In the genomic region with DNA sequence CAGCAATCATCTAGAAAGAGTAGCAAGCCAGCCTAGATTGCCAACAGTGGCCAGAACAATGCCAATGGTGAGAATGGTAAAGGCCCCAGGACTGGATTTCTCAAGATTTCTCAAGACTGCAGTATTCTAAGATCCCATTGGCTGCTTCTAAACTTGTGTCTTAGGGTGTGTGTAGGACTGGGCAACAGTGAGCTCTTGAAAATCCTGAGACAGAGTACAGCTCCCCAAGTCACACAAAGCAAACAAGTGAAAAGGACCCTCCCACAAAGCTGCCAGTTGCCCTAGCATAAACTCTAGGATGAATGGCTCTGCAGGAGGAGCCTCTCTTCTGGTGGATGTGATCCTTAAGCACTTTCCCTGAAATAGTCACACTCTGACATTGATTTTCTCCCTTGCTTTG, we compare ENCODE assay signal across 25 mouse cellular contexts.
A peak's percentile ranks its signal among the peaks of the same experiment; 100 is the strongest.
DNase-seq lines count a peak whose midpoint lies in the region; ATAC-seq lines count a peak whose summit lies in the region.
"Had no signal": no experiment of that assay in that cellular context is flagged by ENCODE, and none has a peak within 500 bp of the region (broad histone marks: within the 10 kb centered on the region; RNA-seq: fewer than 3 reads in every experiment).

No protein-coding gene starts in this region.

- no peaks in the 10 kb centered on the region for H3K4me1 ChIP-seq in kidney, embryonic 14.5 days (ENCODE audit: control insufficient read depth, insufficient read depth, low read length)
- H3K4me1 ChIP-seq in hindbrain, embryonic 14.5 days (replicated peaks; ENCODE audit: control insufficient read depth, insufficient read depth, low read length): peaks cover 13% of the 10 kb centered on the region
- H3K4me1 ChIP-seq: heart, embryonic 13.5 days; limb, embryonic 10.5 days; limb, embryonic 15.5 days; liver, embryonic 13.5 days had no signal

- H3K4me3 ChIP-seq in kidney, embryonic 14.5 days (ENCODE audit: low read length): no peak overlapping the region
- H3K4me3 ChIP-seq in hindbrain, embryonic 14.5 days (replicated peaks; ENCODE audit: low read length): no peak overlapping the region
- H3K4me3 ChIP-seq: forebrain, embryonic 10.5 days; heart, embryonic 13.5 days; limb, embryonic 10.5 days; limb, embryonic 15.5 days; liver, embryonic 13.5 days; myocyte had no signal

- no peaks in the 10 kb centered on the region for H3K9me3 ChIP-seq in kidney, embryonic 14.5 days (ENCODE audit: control insufficient read depth, low read length)
- no peaks in the 10 kb centered on the region for H3K9me3 ChIP-seq in hindbrain, embryonic 14.5 days (ENCODE audit: control insufficient read depth, low read length)
- H3K9me3 ChIP-seq: forebrain, embryonic 10.5 days; heart, embryonic 13.5 days; limb, embryonic 10.5 days; limb, embryonic 15.5 days; liver, embryonic 13.5 days had no signal

- no peak overlapping the region for H3K9ac ChIP-seq in kidney, embryonic 14.5 days (ENCODE audit: low read depth, low read length)
- no peak overlapping the region for H3K9ac ChIP-seq in hindbrain, embryonic 14.5 days
- H3K9ac ChIP-seq: heart, embryonic 13.5 days; limb, embryonic 15.5 days; liver, embryonic 13.5 days had no signal

- H3K27me3 ChIP-seq in kidney, embryonic 14.5 days (ENCODE audit: control insufficient read depth, insufficient read depth, low read length): no peaks in the 10 kb centered on the region
- no peaks in the 10 kb centered on the region for H3K27me3 ChIP-seq in hindbrain, embryonic 14.5 days (ENCODE audit: control insufficient read depth, insufficient read depth, low read length)
- H3K27me3 ChIP-seq: heart, embryonic 13.5 days; limb, embryonic 15.5 days; liver, embryonic 13.5 days had no signal

- no peak overlapping the region for H3K27ac ChIP-seq in kidney, embryonic 14.5 days (ENCODE audit: low read depth, low read length)
- peak overlapping the region; percentile 38; the same call in 1 of the 2 replicates for H3K27ac ChIP-seq in hindbrain, embryonic 14.5 days
- H3K27ac ChIP-seq: forebrain, embryonic 10.5 days; heart, embryonic 13.5 days; limb, embryonic 10.5 days; limb, embryonic 15.5 days; liver, embryonic 13.5 days had no signal

- no peak overlapping the region for H3K4me2 ChIP-seq in kidney, embryonic 14.5 days (replicated peaks; ENCODE audit: low read depth, low read length)
- H3K4me2 ChIP-seq in hindbrain, embryonic 14.5 days (replicated peaks): no peak overlapping the region
- H3K4me2 ChIP-seq: heart, embryonic 13.5 days; limb, embryonic 15.5 days; liver, embryonic 13.5 days had no signal

- ATAC-seq in kidney, embryonic 14.5 days (ENCODE audit: low FRiP score, low TSS enrichment): peak; percentile 64; the same call in 1 of the 2 replicates
- no peak for ATAC-seq in hindbrain, embryonic 14.5 days (ENCODE audit: low FRiP score)
- ATAC-seq: forebrain, embryonic 16.5 days; lung, postnatal 0 days had no signal

- no peak for DNase-seq in kidney, adult 8-10 months
- peak; percentile 26 for DNase-seq in embryo, embryonic 10.5 days (ENCODE audit: low spot score)
- peak; percentile 4 for DNase-seq in embryo, embryonic 9.5 days (ENCODE audit: extremely low spot score)
- no peak for DNase-seq in hindbrain, embryonic 14.5 days (ENCODE audit: low spot score)
- DNase-seq in retina, postnatal 1 day: no peak
- DNase-seq: adrenal gland, postnatal 25 days; B cell, adult 2 months; cerebellum, adult 8-10 months; cerebellum, postnatal 36 days; heart, postnatal 10 days; kidney, adult 18-20 months; kidney, postnatal 14 days; layer of hippocampus, adult 9-11 months; liver, embryonic 13.5 days; lung, adult 18-20 months; lung, postnatal 4 days; right cerebral cortex, postnatal 14 days had no signal

- no peaks in the 10 kb centered on the region for H3K36me3 ChIP-seq in kidney, embryonic 14.5 days (ENCODE audit: control insufficient read depth, insufficient read depth, low read length)
- no peaks in the 10 kb centered on the region for H3K36me3 ChIP-seq in hindbrain, embryonic 14.5 days (replicated peaks; ENCODE audit: control insufficient read depth, insufficient read depth)
- H3K36me3 ChIP-seq: forebrain, embryonic 10.5 days; heart, embryonic 13.5 days; limb, embryonic 10.5 days; limb, embryonic 15.5 days; liver, embryonic 13.5 days had no signal

Comparison
In these comparisons a context has a peak if more than half of its experiments do, and no peak if none do; other contexts are left out.
1. DNase-seq: peak in embryo, embryonic 10.5 days (single experiment) and embryo, embryonic 9.5 days (single experiment); none in kidney, adult 8-10 months (0 of 2), hindbrain, embryonic 14.5 days (single experiment) and retina, postnatal 1 day (single experiment).